Mouse (Mus musculus): ENCODE results near the gene Cep250. TPM values are rescaled to one million over a fixed set of nuclear protein-coding genes. Genes with fewer than 3 reads are reported as not detected.
"Not testable (repeated sequence)": the region's sequence is repeated elsewhere in the genome, so short reads cannot be mapped to it uniquely, and the experiment has no call there.

Gene Cep250
- total RNA-seq (2015; ENCODE audit: low replicate concordance), result 2.7 and 4.0 TPM in 2 replicates
- total RNA-seq (2017; ENCODE audit: low replicate concordance), result 8.5 and 11.7 TPM in 2 replicates

- ATAC-seq (replicated peaks; ENCODE audit: low FRiP score, poor library complexity, severe bottlenecking), result peak; percentile 97
Observed at GRCm38 (mm10) chr2:155956134-155957059, at the start of gene Cep250. Cep250 (plus strand) TSS chr2:155956458.

- no peak for ATAC-seq (replicated peaks; ENCODE audit: low FRiP score, poor library complexity, severe bottlenecking)
Observed at GRCm38 (mm10) chr2:155914684-155915083, 41.6 kb upstream of the Cep250 start.

- no peak for ATAC-seq (replicated peaks; ENCODE audit: low FRiP score, poor library complexity, severe bottlenecking)
Observed at GRCm38 (mm10) chr2:155923143-155923542, 33.1 kb upstream of the Cep250 start.

GRCm38 (mm10) chr2:155925213-155925612 is 31.0 kb upstream of the Cep250 start:
- ATAC-seq (replicated peaks; ENCODE audit: low FRiP score, poor library complexity, severe bottlenecking), result not testable (repeated sequence)

- ATAC-seq (replicated peaks; ENCODE audit: low FRiP score, poor library complexity, severe bottlenecking), result no peak
Observed at GRCm38 (mm10) chr2:155928711-155929345, 27.4 kb upstream of the Cep250 start.

GRCm38 (mm10) chr2:155929531-155930442 is 26.5 kb upstream of the Cep250 start, which contains the start of gene Uqcc1:
Uqcc1 (minus strand) TSS chr2:155930310.
- peak; percentile 90 for ATAC-seq (replicated peaks; ENCODE audit: low FRiP score, poor library complexity, severe bottlenecking)

- no peak for ATAC-seq (replicated peaks; ENCODE audit: low FRiP score, poor library complexity, severe bottlenecking)
Observed at GRCm38 (mm10) chr2:155939897-155940529, 16.2 kb upstream of the Cep250 start.

- no peak for ATAC-seq (replicated peaks; ENCODE audit: low FRiP score, poor library complexity, severe bottlenecking)
Observed at GRCm38 (mm10) chr2:155940681-155941080, 15.6 kb upstream of the Cep250 start, which contains the start of gene Gm15557. Gm15557 (plus strand) TSS chr2:155940728.

GRCm38 (mm10) chr2:155941697-155942442 is 14.4 kb upstream of the Cep250 start:
- no peak for ATAC-seq (replicated peaks; ENCODE audit: low FRiP score, poor library complexity, severe bottlenecking)

- no peak for ATAC-seq (replicated peaks; ENCODE audit: low FRiP score, poor library complexity, severe bottlenecking)
Observed at GRCm38 (mm10) chr2:155943463-155943862, 12.8 kb upstream of the Cep250 start.

GRCm38 (mm10) chr2:155944685-155945084 is 11.6 kb upstream of the Cep250 start:
- ATAC-seq (replicated peaks; ENCODE audit: low FRiP score, poor library complexity, severe bottlenecking), result no peak

- no peak for ATAC-seq (replicated peaks; ENCODE audit: low FRiP score, poor library complexity, severe bottlenecking)
Observed at GRCm38 (mm10) chr2:155945124-155945523, 11.1 kb upstream of the Cep250 start, which contains the start of gene Gdf5. Gdf5 (minus strand) TSS chr2:155945367.

- ATAC-seq (replicated peaks; ENCODE audit: low FRiP score, poor library complexity, severe bottlenecking), result no peak
Observed at GRCm38 (mm10) chr2:155945580-155945979, 10.7 kb upstream of the Cep250 start.

GRCm38 (mm10) chr2:155946069-155946468 is 10.2 kb upstream of the Cep250 start:
- ATAC-seq (replicated peaks; ENCODE audit: low FRiP score, poor library complexity, severe bottlenecking), result peak; percentile 59; the same call in 1 of the 2 replicates

GRCm38 (mm10) chr2:155946499-155946898 is 9.8 kb upstream of the Cep250 start:
- 0 out of 2 replicates have a peak, but pooled peaks have one; percentile 2 for ATAC-seq (replicated peaks; ENCODE audit: low FRiP score, poor library complexity, severe bottlenecking)

- 0 out of 2 replicates have a peak, but pooled peaks have one; percentile 31 for ATAC-seq (replicated peaks; ENCODE audit: low FRiP score, poor library complexity, severe bottlenecking)
Observed at GRCm38 (mm10) chr2:155947390-155948002, 8.8 kb upstream of the Cep250 start.

- no peak for ATAC-seq (replicated peaks; ENCODE audit: low FRiP score, poor library complexity, severe bottlenecking)
Observed at GRCm38 (mm10) chr2:155949362-155949761, 6.9 kb upstream of the Cep250 start.

- no peak for ATAC-seq (replicated peaks; ENCODE audit: low FRiP score, poor library complexity, severe bottlenecking)
Observed at GRCm38 (mm10) chr2:155952006-155952405, 4.3 kb upstream of the Cep250 start.
